Mouse (Mus musculus): Measurements from ENCODE around the gene Fblim1.

DNA sequence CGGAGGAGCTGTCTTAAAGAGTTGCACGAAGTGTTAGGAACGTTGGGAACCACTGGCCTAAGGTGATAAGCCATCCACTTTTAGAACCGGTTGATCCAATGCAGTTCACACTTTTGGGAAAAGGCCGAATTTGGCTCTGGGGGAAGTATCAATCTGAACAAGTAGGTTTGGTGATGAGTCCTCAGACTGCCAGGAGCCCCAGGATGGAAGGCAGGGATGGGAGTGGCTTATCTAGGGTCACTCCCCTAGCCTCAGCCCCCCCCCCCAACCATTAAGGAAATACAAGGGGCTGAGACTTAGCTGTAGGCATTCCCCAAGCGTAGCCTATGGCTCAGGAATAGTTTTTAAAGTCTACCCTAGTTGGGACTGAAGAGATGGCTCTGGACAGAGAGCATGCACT is 39.7 kb downstream of the Fblim1 start:
- no peak for TF ChIP-seq CTCF (IDR thresholded peaks at IDR 0.05; ENCODE audit: low read depth)
- TF ChIP-seq EP300 (IDR thresholded peaks at IDR 0.05; ENCODE audit: low read depth): no peak

Measured in liver, postnatal 0 days (tissue).